Mouse (Mus musculus) megakaryocyte progenitor cell, adult 5-6 weeks (primary cell): ENCODE data around the gene Gm20708. TPM values are rescaled to one million over a fixed set of nuclear protein-coding genes. Genes with fewer than 3 reads are reported as not detected.
"Not testable (repeated sequence)": the region's sequence is repeated elsewhere in the genome, so short reads cannot be mapped to it uniquely, and the experiment has no call there.

Experiments used
- ATAC-seq: replicated peaks from 2 replicates; pipeline ENCODE4 v1.8.0; 2016; ENCODE audit warnings: mild to moderate bottlenecking, moderate TSS enrichment, inconsistent platforms; ENCODE audit not compliant: poor library complexity
- total RNA-seq, 2 experiments: library from RNA; stranded (forward) in 1 of 2; stranded (reverse) in 1 of 2; fragments of 157-497, 149-512 nt in 1 of 2; fragments of 200-1000 nt in 1 of 2; gene quantifications; 2 replicates each; pipeline versions ENCODE4 v1.2.3 to v1.2.4; 2015 to 2017

Gm20708 gene
- total RNA-seq, 2 experiments from 2014 or later = 0.92 to 2.5 TPM

DNA sequence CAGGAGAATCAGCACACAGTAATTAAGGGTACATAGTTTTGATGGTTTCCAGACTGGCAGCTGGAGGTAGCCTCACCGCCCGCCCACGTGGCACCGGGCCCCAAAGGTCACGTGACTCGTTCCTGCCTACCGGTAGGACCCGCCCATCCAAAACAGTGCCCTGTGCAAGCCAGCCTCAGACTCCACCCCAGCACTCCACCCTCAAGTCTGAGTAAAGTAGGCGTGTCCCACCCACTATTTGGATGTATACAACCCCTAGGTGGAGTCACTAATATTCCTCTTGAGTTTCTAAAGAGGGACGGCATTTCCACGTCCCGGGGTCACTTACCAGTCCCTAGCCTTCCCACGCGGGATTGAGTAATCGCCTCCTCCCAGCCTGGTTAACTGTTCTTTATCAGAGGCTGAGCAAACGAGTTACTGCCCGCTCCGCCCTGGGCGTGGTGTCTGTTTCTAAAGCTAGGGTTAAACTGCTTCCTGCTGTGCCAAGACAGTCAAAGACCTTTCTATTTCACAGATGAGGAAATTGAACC, 28.8 kb upstream of the Gm20708 start:
- peak; percentile 60 for ATAC-seq

DNA sequence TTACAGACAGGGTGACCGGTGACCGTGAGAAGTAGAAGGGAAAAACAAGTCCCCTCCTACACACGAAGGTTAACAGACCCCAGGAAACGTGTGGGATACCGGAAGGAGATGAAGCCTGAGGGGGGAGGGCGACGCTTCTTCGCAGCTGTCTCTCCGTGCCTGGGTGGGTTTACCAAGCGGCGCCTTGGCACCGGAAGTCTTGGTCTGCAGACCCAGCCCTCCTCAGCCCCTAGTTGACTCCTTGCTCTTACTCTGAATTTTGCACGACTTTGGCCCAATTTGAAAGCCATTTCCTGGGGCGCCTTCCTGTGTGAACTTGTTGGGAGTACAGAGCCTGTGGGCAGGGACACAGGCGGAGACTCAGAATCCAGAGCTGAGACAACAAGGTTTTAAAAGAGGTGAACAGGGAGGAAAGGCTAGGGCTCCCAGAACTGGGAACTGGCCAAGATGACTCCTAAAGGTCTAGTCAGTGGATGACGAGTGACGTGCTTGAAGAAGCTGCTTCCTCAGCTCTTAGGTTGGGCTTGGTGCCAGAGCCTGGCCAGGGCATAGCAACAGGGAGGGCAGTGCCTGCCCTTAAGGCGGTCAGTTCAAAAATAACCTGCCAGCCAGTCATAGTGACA, 28.2 kb upstream of the Gm20708 start:
- no peak; the same call in 1 of the 2 replicates for ATAC-seq

DNA sequence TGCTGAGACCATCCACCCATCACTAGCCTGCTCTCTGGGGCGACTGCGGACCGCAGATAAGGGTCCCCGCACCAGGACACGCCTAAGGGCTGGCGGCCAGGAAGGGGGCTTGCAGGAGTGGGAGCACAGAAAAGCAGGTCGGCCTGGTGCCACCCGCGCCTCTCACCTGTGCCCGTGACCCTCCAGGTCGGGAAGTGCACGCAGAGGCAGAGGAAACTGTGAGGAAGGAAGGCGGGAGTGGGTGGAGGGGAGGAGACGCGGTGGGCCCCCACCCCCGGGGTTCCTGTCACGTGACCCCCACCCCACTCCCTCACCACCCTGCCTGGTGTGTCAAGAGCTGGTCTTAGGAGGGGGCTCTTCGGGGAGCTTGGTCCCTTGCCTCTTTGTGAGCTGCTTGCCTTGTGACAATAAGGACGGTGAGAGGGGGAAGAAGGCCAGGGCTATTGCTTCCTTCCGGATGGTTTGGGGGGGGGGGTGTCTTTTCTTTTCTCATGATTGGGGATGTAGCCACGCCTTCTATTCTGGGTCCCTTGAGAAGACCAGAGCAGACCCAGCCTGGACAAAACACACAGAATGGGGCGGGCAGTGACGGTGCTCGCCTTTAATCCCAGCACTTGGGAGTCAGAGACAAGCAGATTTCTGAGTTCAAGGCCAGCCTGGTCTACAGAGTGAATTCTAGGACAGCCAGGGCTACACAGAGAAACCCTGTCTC, 27.3 kb upstream of the Gm20708 start, which contains the start of the genes Tmc8 and Tmc6:
Gene Tmc8, plus strand, starts transcription at position 84 of the 712 bp plus-strand sequence.
Gene Tmc6, minus strand, starts transcription at position 206 of the 712 bp plus-strand sequence.
- peak; percentile 4 for ATAC-seq

DNA sequence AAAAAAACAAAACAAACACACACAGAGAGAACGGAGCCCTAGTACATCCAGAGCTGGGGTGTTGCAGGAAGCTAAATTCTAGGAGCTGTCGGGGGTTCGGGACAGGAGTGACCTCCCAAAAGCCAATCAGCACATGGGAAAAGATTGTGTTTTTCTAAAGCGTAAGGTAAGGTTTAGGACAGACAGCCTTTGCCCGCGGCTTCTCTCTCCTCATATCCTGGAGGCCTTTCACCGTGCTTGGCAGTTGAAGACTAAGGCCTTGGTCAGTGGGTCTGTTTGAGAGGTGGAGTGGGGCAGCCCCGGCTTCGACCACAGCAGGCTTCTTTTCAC, 26.8 kb upstream of the Gm20708 start:
- no peak for ATAC-seq

DNA sequence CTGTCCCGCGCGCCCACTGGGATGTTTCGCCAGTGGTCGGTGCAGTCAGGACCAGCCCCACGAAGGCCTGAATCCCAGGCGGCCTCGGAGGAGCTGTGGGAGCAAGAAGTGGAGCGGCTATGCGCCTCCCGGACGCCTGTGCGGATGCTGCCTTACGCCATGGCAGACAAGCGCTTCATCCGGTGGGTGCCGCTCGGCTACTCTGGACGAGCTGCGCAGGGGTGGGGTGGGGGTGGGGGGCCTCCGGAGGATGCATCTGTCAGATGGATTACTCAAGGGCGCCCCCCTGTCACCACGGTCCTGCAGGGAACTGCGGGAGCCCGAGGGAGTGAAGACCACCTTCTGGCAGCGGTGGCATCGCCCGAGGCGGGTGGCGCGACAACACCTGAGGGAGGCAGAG, 26.4 kb upstream of the Gm20708 start:
- peak; percentile 7; the same call in 1 of the 2 replicates for ATAC-seq

DNA sequence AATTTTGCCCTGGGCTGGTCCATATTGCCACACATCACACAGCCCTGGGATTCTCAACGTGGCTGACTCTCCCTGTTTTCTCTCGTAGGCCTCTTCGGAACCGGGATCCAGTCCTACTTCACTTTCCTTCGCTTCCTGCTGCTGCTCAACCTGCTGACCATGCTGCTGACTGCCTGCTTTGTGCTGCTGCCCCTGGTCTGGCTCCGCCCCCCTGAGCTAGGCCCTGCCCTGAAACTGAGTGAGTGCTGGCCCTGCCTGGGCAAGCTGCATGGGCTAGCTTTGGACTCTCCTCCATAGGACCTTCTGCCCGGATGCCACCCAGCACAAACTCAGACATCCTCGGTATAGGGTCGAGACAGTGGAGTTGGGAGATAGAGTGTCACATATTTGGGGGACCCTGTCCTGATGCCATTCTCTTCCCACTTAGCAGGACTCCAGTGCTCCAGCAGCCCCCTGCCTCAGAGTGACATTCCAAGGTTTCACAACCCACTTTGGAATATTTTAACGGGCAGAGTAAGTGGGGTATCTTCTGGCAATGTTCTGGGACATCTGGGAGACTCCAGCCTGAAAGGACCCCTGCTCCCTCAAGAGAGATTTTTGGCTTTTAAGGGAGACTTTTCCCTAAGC, 25.7 kb upstream of the Gm20708 start:
- no peak for ATAC-seq

DNA sequence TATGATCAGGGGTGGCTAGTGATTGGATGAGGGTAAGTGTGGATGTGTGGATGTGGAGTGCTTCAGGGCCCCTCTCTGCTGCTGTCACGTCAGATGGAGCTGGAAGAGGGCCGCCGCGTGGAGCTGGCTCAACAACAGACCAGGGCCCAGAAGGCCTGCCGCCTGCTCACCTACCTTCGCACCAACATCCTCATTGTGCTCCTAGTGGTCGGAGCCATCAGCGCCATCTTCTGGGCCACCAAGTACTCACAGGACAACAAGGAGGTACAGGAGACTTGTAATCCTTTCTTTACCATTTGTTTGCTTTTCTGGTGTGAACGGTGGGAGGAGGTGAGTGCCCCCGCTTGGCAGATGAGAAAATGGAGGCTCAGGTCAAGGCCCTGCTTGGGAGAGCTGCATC, 23.2 kb upstream of the Gm20708 start:
- peak; percentile 64 for ATAC-seq

DNA sequence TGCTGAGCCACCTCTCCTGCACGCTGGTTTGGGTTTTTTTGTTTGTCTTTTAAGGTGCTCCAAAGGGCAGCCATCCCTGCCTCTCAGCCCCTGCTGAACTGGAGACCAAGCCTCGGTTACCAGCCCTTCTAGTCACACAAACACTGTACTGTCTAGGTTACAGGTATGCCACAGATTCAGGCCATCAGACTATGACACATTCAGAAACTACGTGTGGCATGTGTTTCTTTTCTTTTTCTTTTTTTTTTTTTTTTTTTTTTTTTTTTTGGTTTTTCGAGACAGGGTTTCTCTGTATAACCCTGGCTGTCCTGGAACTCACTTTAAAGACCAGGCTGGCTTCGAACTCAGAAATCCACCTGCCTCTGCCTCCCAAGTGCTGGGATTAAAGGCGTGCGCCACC, 21.0 kb upstream of the Gm20708 start:
- not testable (repeated sequence) for ATAC-seq

DNA sequence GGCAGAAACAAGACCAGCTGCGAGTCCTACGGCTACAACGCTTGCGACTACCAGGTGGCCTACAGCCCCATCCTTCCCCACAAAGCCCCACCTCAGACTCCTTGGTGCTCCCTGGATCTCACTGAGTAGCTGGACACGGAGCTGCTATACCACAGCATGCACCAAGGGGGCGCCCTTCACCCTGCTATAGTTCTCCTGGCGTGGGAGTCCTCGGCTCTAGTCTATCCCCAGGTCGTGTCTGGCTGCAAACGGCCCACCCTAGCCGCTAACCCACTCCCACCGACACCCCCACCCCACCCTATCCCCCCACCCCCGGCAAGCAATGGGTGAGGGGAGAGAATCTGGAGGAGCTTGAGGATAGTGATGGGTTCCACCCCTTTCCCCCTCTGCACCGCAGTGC, 19.2 kb upstream of the Gm20708 start:
- peak; percentile 61 for ATAC-seq

DNA sequence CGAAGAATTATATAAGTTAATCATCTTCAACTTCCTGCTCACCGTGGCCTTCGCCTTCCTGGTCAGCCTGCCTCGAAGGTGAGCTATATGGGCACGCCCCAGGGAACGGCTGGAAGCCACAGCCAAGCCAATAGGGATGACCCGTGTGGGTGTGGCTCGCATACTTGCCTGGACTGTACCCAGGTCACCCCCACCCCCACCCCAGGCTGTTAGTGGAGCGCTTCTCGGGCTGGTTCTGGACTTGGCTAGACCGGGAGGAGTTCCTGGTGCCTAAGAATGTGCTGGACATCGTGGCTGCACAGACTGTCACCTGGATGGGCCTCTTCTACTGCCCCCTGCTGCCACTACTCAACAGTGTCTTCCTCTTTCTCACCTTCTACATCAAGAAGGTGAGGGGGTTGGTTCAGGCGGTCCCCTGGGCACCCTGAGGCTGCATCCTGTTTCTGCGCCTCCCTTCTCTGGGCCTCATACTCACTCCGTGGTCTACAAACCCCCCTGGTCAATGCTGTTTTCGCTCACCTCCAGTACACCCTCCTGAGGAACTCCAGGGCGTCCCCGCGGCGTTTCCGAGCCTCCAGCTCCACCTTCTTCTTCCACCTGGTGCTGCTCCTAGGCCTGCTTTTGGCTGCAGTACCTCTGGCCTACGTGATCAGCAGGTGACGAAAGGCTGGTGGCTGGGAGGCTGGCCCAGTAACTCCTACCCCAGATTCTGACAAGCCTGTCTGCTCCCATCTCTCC, 18.6 kb upstream of the Gm20708 start:
- ATAC-seq = no peak

DNA sequence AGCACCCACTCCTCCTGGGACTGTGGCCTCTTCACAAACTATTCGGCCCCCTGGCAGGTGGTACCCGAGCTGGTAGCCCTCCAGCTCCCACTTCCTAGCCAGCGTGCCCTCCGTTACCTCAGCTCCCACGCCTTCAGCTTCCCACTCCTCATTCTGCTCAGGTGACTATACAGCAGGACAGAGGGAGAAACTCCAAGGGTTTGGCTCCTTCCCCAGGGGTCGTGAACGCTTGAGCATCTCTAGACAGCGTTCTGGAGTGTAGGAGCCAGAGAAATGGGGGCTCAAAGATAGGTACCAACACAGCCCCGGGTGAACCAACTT, 18.1 kb upstream of the Gm20708 start:
- ATAC-seq = no peak

DNA sequence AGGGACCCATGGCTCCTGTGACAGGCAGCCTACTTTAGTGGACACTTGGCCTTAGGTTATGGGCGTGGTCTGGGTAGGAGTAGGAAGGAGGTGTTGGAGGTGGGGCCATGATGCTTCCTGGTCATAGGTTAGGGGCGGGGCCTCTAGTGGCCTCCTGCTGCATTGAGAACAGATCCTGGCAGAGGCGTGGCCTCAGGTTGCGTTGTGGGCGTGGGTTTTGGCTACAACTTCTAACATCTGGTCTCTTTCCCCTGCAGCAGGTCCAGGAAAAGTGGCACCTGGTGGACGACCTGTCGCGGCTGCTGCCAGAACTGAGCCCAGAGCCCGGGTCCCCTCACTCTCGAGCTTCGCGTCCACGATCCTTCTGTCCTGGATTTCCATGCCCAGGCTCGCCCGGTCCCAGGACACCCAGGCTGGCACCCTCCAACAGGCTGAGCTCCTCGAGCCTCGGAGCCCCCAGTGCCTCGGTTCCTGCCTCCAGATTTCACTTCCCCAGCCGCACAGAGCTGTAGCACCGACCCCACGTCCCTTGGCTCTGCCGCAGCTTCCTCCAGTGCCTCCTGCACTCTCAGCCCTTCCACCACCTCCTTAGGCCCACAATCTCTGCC, 17.1 kb upstream of the Gm20708 start:
- ATAC-seq = peak; percentile 86

DNA sequence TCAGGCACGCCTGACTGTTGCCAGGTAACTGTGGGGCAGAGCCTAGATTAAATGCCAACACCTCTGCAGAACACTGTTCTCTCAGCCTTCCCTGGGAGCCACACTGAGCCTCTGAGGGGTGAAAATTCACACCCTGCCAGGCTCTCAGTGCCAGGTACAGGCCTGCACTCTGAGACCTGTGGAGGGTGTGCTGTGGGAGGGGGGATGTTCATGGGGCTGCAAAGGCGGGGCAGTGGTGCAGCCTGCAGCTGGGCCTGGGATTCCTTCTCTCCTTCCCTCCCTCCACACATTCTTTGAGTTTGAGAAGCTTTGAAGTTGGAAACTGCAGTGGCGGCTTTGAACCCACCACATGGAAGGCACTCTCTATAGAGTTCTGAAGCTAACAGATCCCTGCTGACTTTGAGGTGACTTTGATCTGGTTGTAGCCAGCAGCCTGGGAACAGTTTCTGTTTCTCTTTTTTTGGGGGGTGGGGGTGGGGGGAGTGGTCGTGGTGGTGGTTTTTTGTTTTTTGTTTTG, 15.4 kb upstream of the Gm20708 start:
- ATAC-seq = no peak

DNA sequence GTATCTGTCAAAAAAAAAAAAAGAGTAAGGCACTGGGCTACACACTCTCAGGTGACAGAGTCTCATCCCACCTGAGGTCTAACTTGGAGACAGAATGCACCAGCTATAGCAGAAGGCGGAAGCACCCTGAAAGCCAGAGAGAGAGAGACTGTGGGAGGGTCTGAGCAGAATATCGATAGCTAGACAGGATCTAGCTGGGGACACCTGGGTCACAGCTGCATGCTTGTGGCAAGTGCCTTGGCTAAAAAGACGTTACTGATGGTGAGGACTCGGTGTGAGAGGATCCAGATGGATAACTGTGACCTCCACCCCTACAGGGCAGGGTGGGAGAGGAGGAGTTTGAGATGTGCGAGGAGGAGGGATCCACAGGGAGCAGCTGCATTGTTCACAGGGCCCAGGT, 12.5 kb upstream of the Gm20708 start:
- no peak for ATAC-seq

DNA sequence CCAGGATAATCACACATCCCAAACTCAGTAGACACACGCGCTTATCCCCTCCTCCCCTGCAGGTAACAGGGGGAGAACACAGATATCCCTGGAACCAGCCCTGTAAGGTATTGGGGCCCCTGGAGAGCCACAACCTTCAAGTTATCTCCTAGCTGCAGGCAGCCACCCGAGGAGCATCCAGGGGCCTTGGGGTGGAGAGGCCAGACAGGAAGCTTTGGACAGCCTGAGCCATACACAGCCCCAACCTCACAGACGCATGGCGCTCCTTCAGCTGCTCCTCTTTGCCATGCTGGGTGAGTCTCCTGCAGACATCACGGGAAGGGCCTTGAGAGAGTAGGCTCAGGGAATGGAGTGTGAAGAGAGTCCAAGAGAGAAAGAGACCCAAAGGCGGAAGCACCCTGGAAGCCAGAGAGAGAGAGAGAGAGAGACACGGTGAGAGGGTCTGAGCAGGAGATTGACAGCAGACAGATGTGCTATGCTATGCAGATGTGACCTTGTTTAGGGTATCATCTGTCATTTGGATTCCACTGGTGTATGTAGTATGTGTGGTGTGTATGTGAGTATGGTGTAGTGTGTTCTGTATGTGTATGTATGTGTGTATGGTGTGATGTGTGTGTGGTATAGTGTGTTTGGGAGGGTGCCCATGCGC, 11.8 kb upstream of the Gm20708 start, which contains the start of gene 6030468B19Rik:
Gene 6030468B19Rik, plus strand, starts transcription at position 150 of the 649 bp plus-strand sequence.
- ATAC-seq = peak; percentile 73

DNA sequence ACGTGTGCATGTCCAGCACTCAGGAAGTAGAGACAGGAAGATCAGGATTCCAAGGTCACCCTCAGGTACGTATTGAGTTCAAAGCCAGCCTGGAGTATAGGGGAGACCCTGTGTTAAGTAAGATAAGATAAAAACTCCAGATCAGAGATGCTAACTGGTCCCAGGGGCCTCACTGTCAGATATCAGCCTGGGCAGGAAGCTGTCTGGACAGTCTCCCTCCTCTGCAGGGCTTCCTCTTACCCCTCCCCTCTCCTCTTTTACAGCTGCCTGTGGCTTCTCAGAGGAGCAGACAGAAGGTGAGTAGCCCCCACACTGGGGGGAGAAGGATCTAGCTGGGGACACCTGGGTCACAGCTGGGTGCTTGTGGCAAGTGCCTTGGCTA, 11.3 kb upstream of the Gm20708 start:
- peak; percentile 20; the same call in 1 of the 2 replicates for ATAC-seq

DNA sequence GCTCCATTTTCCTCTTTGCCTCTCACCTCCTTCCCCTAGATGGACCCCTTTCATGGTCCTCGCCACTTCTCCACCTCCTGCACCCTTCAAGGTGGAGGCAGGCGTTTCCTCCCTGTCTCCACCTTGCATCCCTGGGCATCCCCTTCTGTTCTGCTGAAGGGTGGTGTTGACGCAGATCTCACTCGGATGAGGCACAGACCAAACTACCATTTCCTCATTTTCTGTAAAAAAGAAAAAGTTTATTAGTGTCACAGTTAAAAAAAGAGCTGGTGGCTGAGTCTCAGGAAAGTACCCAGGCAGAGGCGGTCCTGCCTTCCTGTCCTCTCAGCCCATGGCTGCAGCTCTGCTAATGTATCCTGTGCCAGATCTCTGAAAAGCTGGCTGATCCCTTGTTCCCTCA, 10.3 kb upstream of the Gm20708 start:
- no peak for ATAC-seq

DNA sequence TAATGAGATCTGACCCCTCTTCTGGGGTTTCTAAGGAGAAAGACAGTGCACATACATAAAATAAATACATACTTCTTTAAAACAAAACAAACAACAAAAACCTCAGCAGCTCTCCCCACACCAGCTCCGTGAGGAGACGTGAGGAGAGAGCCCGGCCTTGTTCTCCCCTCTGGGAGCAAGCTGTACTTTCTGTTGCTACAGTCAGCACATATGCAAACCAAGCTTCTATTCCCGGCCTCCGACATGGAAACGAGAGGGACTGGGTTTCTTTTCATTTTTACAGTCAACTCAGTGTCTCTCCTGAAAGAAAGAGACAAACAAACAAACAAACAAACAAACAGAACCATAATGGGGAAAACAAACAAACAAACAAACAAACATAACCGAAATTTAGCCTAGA, 9.4 kb upstream of the Gm20708 start:
- ATAC-seq = no peak

DNA sequence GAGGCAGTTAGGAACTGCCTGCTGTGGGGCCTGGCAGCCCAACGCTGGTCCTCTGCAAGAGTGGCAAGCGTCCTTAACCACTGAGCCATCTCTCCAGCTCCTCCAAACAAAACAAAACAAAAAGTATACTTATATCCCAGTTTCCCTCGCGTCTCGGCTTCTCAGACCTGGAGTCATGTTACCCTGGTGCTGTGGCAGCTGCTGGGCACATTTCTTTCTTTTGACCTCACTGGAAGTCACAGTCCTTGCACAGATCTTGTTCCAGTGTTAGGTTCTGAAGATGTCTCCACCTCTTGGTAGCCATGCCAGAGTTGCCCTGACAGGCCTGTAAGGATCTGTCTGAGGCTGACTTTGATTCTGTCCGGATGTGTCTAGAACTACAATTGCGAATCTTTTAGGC, 7.8 kb upstream of the Gm20708 start:
- no peak for ATAC-seq

DNA sequence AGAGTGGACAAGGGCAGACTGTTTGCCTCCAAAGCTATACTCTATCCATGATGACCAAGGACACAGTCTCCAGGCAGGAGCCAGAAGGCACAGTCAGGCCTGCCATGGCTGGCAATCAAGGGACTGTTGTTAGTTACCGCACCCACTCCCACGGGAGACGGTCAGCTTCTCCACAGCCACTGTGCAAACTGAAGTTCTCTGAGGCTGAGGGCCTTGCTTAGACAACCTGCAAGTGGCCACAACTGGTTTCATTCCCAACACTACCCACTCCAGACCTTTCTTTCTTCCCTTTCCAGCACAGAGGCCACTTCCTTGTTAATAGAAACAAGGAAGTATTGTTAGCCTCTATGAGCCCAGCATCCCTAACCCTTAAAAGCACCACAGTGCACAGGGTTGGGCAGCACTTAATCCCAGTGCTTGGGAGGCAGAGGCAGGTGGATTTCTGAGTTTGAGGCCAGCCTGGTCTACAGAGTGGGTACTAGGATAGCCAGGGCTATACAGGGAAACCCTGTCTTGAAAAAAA, 6.2 kb upstream of the Gm20708 start:
- ATAC-seq = peak; percentile 45; the same call in 1 of the 2 replicates
